Mouse (Mus musculus): ENCODE data around the gene Zfp784.

Zfp784 gene

GRCm38 (mm10) chr7:5057804-5058203 lies 19.6 kb upstream of the Zfp784 start:
- in situ Hi-C loops (cut with MboI): no loop called here

DNA sequence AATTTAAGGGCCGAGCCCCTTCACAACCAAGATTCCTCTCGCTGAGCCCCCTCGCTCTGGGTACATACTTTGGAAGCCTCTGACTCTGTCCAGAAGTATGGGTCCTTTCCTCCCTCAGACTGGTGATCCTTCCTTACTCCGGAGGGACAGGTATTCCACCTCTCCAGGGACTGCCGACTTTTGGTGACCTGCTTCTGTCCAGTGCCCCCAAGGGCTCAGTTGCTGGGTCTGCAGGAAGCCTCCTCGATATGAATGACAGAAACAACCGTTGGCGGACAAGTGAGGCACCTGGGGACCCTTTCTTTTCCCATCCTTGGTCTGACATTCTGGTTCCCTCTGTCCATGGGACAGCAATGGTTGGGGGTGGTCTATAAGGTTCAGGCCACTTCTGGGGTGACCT lies 19.1 kb upstream of the Zfp784 start:
- in situ Hi-C loops (cut with MboI): no loop called here

GRCm38 (mm10) chr7:5056651-5057263 lies 18.5 kb upstream of the Zfp784 start:
- in situ Hi-C loops (cut with MboI): no loop called here

DNA sequence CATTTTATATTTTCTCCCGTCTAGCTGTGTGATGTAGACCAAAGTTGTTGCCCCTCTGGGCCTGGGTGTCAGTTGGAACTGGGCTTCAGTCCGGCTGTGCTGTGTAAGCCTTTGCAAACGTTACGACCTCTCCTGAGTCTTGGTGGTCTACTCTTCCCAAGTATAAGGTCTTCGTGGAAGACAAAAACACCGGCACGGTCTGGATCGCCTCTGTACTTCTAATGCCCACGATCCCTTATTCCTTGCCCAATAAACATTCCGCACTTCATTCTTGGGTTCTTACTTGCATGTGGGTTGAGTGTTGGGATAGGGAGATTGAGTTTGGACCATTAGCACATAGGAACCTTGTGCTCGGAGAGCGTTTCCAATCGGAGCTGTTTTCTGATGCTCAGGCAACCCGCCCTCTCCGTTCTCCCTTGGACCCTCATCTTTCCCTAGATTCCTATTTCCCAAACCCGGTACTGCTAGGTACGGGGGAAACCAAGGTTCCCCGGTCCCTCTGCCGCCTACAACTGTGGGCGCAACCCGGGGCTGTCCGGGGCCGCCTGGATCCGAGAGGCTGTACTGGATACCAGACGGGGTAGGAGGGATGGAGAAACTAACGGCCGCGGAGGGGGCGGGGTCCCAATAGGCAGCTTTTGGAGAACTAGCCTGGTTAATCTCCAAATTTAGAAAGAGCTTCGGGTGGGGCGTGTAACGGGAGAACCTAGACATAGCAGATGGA lies 15.4 kb upstream of the Zfp784 start:
- in situ Hi-C loops (cut with MboI): loop anchor here (5.0 kb wide), 1 partner anchor 111 kb away; no protein-coding TSS in a partner anchor

- in situ Hi-C loops (cut with MboI): loop anchor here (5.0 kb wide), 1 partner anchor 111 kb away; no protein-coding TSS in a partner anchor
Observed at GRCm38 (mm10) chr7:5052931-5053343, 14.7 kb upstream of the Zfp784 start.

GRCm38 (mm10) chr7:5052438-5052837 lies 14.2 kb upstream of the Zfp784 start:
- in situ Hi-C loops (cut with MboI): loop anchor here (5.0 kb wide), 1 partner anchor 110 kb away; no protein-coding TSS in a partner anchor

- in situ Hi-C loops (cut with MboI): loop anchor here (5.0 kb wide), 1 partner anchor 109 kb away; no protein-coding TSS in a partner anchor
Observed at GRCm38 (mm10) chr7:5051193-5052192, 13.2 kb upstream of the Zfp784 start, which contains the start of gene Zfp580. TSS of gene Zfp580 (plus strand) at chr7:5051538.

DNA sequence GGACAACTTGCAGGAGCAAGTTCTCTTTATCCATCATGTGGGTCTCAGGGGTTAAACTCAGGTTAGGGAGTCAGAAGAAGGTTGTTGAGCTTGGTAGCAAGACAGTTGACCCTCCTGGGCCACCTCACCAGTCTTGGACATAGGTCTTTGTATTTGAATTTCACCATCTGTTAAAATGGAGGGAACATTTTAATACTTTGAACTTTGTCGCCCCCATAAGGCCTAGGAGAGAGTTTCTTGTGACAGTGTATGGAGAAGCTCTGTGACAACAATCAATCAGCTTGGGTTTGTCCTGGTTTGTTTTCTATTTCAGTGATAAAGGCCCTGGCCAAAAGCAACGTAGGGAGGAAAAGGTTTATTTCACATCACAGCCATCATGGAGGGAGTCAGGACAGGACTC lies 9.1 kb upstream of the Zfp784 start:
- in situ Hi-C loops (cut with MboI): loop anchor here (5.0 kb wide), 1 partner anchor 35 kb away; the partner anchor contains the start of genes Fiz1 and Zfp524

- in situ Hi-C loops (cut with MboI): loop anchor here (5.0 kb wide), 1 partner anchor 34 kb away; the partner anchor contains the start of genes Fiz1 and Zfp524
Observed at GRCm38 (mm10) chr7:5046112-5046511, 7.9 kb upstream of the Zfp784 start.

- in situ Hi-C loops (cut with MboI): loop anchor here (5.0 kb wide), 1 partner anchor 33 kb away; the partner anchor contains the start of genes Fiz1 and Zfp524
Observed at GRCm38 (mm10) chr7:5044981-5045380, 6.7 kb upstream of the Zfp784 start.

- in situ Hi-C loops (cut with MboI): no loop called here
Observed at GRCm38 (mm10) chr7:5038940-5039339, 694 bp upstream of the Zfp784 start.

DNA sequence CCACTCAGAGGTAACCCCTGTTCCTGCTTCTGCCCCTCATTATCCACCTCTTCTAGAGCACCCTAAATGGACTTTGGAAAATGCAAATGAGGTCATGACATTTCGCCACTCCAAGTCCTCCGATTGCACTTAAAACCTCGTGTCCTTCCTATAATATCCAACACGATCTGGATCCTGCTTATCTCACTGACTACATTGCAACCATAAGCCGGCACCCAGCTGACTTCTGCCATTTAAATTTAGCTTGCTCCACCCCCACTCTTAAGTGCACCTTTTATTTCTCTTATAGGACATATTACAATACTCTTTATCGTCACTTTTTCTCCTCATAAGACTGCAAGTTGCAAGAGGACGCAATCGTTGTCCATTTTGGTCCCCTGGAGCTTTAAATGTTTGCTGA lies 779 bp downstream of the Zfp784 start:
- in situ Hi-C loops (cut with MboI): no loop called here

DNA sequence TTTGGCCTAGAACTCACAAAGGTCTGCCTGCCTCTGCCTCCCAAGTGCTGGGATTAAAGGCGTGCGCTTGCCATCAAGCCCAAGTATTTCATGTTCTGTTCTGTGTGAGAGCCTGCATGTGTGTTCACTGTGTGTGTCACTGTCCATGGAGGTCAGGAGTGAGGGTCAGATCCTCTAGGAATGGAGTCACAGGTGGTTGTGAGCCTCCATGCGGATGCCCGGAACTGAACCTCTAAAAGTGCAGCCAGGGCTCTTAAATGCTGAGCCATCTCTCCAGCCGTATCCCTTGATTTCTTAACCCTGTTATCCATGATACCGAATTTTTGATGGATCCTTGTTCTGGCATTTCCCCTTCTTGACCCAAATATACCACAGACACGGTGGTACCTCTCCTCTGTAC lies 1.2 kb downstream of the Zfp784 start:
- in situ Hi-C loops (cut with MboI): no loop called here

DNA sequence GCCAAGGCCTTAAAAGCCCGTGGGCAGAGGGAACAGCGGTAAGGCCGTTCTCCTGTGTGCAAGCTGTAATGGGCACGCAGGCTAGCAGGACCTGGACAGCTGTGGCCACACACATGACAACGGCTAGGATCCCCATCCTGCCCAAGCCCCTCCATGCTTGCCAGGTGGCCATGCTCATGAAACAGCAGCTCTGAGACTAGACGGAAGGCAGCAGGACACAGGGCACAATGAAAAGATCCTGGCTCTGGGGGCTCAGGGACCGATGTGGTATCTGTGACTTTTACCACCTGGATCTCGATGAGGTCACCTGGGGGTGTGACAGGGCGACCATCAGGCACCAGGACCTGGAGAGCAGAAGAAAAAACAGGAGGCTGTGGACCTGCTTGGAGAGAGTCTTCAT lies 2.1 kb downstream of the Zfp784 start:
- in situ Hi-C loops (cut with MboI): no loop called here

DNA sequence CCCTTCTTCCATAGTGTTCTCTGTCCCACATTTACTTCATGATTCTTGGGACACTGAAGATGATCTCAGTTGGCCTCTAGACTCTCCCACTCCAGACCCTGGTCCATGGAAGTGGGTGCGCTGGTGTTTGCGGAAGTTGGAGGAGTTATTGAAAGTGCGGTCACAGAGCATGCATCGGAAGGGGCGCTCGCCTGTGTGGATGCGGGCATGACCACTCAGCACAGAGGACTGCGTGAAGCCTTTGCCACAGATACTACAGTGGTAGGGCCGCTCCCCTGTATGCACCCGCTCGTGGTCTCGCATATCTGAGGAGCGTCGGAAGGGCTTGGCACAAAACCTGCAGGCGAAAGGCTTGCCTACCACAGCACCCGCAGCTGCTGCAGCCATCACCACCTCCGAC lies 2.6 kb downstream of the Zfp784 start:
- in situ Hi-C loops (cut with MboI): no loop called here

GRCm38 (mm10) chr7:5033818-5034217 lies 4.4 kb downstream of the Zfp784 start, which contains the start of gene 4632433K11Rik:
TSS of gene 4632433K11Rik (plus strand) at chr7:5034118.
- in situ Hi-C loops (cut with MboI): no loop called here

DNA sequence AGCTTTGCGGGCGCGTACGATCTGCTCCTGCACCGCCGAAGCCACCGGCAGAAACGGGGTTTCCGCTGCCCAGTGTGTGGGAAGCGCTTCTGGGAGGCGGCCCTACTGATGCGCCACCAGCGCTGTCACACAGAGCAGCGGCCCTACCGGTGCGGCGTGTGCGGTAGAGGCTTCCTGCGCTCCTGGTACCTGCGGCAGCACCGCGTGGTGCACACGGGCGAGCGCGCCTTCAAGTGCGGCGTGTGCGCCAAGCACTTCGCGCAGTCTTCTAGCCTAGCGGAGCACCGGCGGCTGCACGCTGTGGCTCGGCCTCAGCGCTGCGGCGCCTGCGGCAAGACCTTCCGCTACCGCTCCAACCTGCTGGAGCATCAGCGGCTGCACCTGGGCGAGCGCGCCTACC lies 6.8 kb downstream of the Zfp784 start:
- in situ Hi-C loops (cut with MboI): no loop called here

DNA sequence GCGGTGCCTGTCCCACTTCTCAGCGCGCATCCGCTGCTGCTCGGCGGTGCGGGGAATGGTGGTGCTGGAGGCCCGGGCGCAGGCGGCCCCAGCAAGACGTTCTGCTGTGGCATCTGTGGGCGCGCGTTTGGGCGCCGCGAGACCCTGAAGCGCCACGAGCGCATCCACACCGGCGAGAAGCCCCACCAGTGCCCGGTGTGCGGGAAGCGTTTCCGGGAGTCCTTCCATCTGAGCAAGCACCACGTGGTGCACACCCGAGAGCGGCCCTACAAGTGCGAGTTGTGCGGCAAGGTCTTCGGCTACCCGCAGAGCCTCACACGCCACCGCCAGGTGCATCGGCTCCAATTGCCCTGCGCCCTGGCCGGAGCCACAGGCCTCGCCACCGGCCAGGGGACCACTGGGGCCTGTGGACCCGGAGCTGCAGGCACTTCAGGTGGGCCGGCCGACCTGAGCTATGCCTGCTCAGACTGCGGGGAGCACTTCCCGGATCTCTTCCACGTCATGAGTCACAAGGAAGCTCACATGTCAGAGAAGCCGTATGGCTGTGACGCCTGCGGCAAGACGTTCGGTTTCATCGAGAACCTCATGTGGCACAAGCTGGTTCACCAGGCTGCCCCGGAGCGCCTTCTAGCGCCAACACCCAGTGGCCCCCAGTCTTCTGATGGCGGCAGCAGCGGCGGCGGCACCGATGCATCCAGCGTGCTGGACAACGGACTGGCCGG lies 7.5 kb downstream of the Zfp784 start:
- in situ Hi-C loops (cut with MboI): no loop called here

- in situ Hi-C loops (cut with MboI): no loop called here
Observed at GRCm38 (mm10) chr7:5029946-5030345, 8.3 kb downstream of the Zfp784 start.

DNA sequence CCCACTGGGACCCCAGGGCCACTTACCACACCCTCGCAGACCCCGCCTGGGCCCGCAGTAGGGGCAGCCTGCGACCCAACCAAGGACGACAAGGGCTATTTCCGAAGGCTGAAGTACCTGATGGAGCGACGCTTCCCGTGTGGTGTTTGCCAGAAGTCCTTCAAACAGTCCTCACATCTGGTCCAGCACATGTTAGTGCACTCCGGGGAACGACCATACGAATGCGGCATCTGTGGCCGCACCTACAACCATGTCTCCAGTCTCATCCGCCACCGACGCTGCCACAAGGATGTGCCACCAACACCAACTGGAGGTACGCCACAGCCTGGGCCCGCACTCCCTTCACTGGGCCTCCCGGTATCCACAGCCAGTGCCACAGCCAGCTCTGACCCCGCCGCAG lies 8.7 kb downstream of the Zfp784 start:
- in situ Hi-C loops (cut with MboI): no loop called here

- in situ Hi-C loops (cut with MboI): no loop called here
Observed at GRCm38 (mm10) chr7:5021197-5021596, 17.0 kb downstream of the Zfp784 start.
